Mouse (Mus musculus): ENCODE measurements around the gene Cilp2. TPM values are rescaled to one million over a fixed set of nuclear protein-coding genes. Genes with fewer than 3 reads are reported as not detected.

Cilp2 gene
- polyA plus RNA-seq, 1 experiment from 2014 or later: 0.29 TPM

DNA sequence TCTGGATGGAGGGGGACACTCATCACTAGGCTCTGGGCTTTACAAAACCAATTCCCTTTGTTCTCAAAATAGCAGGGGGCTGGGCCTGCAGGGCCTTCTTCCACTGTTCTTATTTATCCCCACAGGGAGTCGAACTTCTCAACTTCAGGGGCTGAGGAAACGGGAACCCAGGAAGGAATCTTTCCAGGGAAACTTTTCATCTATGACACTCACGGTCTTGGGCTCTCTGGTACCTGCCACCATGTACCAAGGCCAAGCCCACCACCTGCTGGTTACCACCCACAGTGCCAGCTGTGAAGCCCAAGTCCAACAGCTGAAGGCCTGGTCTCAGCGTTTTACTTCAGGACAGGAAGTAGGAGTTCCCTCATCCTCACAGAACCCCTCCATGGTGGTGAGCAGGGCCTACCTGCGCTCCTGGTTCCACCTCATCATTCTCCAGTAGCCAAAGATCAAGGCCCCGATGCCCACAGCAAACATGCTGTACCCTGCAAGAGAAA, 7.4 kb upstream of the Cilp2 start:
- H3K36me3 ChIP-seq (ENCODE audit: control insufficient read depth, insufficient read depth): peaks cover 8% of the 10 kb centered on the region
- no peak overlapping the region for H3K9ac ChIP-seq (ENCODE audit: low read length)
- H3K4me2 ChIP-seq (ENCODE audit: low read depth, low read length): no peak overlapping the region
- WGBS: 59% methylated on average over 6 of the region's 6 CpGs
- H3K27me3 ChIP-seq (ENCODE audit: control insufficient read depth, insufficient read depth, low read length): peaks cover 8% of the 10 kb centered on the region
- peaks cover 23% of the 10 kb centered on the region for H3K4me1 ChIP-seq (ENCODE audit: control insufficient read depth, insufficient read depth, low read length)
- H3K4me3 ChIP-seq (ENCODE audit: low read length): no peak overlapping the region
- H3K9me3 ChIP-seq (replicated peaks; ENCODE audit: control insufficient read depth, low read length): no peaks in the 10 kb centered on the region
- ATAC-seq (replicated peaks; ENCODE audit: extremely low read depth, insufficient read depth, low FRiP score): no peak
- H3K27ac ChIP-seq (ENCODE audit: low read length): no peak overlapping the region

DNA sequence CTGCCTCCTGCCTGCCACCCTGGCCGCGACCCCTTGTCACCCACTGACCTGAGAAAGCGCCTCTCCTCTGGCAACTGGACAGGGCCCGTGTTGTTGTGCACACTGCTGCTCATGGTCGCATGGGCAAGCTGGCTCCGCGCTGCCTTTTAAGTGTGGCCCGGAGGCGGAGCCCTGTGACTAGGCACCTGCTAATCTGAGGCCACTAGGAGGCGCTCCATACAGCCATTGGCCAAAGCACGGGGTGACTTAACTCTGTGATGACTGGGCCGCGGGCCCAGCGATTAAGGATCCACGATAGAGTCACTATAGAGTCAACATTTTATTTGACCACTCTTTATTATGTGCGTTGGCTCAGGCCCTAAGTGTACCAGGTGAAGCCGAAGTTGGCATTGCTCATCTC, 6.4 kb upstream of the Cilp2 start:
- Histone ChIP-seq H3K9ac (ENCODE audit: low read length) (no peak overlapping the region), H3K27ac (ENCODE audit: low read length) (no peak overlapping the region), H3K9me3 (replicated peaks; ENCODE audit: control insufficient read depth, low read length) (no peaks in the 10 kb centered on the region), H3K4me2 (ENCODE audit: low read depth, low read length) (no peak overlapping the region), H3K4me3 (ENCODE audit: low read length) (no peak overlapping the region), H3K4me1 (ENCODE audit: control insufficient read depth, insufficient read depth, low read length) (peaks cover 25% of the 10 kb centered on the region), H3K27me3 (ENCODE audit: control insufficient read depth, insufficient read depth, low read length) (peaks cover 17% of the 10 kb centered on the region), H3K36me3 (ENCODE audit: control insufficient read depth, insufficient read depth) (peaks cover 8% of the 10 kb centered on the region)
- WGBS: 49% methylated on average over 17 of the region's 17 CpGs
- ATAC-seq (replicated peaks; ENCODE audit: extremely low read depth, insufficient read depth, low FRiP score): no peak

DNA sequence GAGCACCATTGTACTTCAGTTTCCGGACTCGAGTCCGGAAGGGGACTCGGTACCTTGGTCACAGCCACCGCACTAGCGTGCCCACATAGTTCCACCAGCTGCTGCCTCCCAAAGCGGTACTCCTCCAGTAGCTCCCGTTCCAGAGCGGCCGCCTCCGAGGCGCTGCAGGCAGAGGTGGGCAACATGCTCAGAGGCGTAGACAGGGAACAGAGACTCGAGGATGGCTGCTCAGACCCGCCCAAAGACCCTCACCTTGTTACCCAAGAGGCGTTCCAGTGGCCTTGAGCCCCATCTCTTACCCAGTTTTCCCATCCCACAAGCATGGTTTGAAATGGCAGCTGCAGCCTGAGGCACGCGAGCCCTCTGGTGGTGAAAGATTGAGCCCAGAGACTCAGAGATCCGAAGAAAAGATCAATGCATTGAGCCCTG, 3.3 kb upstream of the Cilp2 start:
- Histone ChIP-seq H3K27ac (ENCODE audit: low read length) (no peak overlapping the region), H3K4me3 (ENCODE audit: low read length) (no peak overlapping the region), H3K27me3 (ENCODE audit: control insufficient read depth, insufficient read depth, low read length) (peaks cover 48% of the 10 kb centered on the region), H3K4me1 (ENCODE audit: control insufficient read depth, insufficient read depth, low read length) (peaks cover 31% of the 10 kb centered on the region), H3K4me2 (ENCODE audit: low read depth, low read length) (no peak overlapping the region), H3K36me3 (ENCODE audit: control insufficient read depth, insufficient read depth) (peaks cover 8% of the 10 kb centered on the region), H3K9ac (ENCODE audit: low read length) (no peak overlapping the region), H3K9me3 (replicated peaks; ENCODE audit: control insufficient read depth, low read length) (no peaks in the 10 kb centered on the region)
- ATAC-seq (replicated peaks; ENCODE audit: extremely low read depth, insufficient read depth, low FRiP score): no peak
- 43% methylated on average over 19 of the region's 19 CpGs for WGBS

DNA sequence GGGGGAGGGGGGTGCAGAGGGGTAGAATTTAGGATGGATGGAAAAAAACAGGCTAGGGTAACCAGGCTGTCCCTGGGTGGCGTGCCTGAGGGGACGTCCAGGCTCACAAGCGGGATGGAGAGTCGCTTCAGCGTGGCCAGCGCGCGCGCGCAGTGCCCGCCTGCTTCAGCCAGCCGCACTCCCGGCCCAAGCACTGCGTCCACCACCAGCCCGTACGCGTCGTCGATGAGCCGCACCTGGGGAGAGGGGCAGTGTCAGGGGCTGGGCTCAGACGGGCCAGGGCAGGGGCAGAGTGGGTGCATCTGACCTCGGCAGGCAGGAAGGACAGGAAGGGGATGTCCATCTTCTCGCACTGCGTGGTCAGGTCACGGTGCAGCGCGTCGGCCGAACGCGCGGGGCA, 1.4 kb upstream of the Cilp2 start:
- Histone ChIP-seq H3K4me2 (ENCODE audit: low read depth, low read length) (peak overlapping the region; percentile 61), H3K9me3 (replicated peaks; ENCODE audit: control insufficient read depth, low read length) (no peaks in the 10 kb centered on the region), H3K36me3 (ENCODE audit: control insufficient read depth, insufficient read depth) (peaks cover 4% of the 10 kb centered on the region), H3K27ac (ENCODE audit: low read length) (no peak overlapping the region), H3K9ac (ENCODE audit: low read length) (peak overlapping the region; percentile 46), H3K4me3 (ENCODE audit: low read length) (peak overlapping the region; percentile 47), H3K27me3 (ENCODE audit: control insufficient read depth, insufficient read depth, low read length) (peaks cover 67% of the 10 kb centered on the region), H3K4me1 (ENCODE audit: control insufficient read depth, insufficient read depth, low read length) (peaks cover 25% of the 10 kb centered on the region)
- WGBS: 5% methylated on average over 32 of the region's 32 CpGs
- no peak for ATAC-seq (replicated peaks; ENCODE audit: extremely low read depth, insufficient read depth, low FRiP score)

DNA sequence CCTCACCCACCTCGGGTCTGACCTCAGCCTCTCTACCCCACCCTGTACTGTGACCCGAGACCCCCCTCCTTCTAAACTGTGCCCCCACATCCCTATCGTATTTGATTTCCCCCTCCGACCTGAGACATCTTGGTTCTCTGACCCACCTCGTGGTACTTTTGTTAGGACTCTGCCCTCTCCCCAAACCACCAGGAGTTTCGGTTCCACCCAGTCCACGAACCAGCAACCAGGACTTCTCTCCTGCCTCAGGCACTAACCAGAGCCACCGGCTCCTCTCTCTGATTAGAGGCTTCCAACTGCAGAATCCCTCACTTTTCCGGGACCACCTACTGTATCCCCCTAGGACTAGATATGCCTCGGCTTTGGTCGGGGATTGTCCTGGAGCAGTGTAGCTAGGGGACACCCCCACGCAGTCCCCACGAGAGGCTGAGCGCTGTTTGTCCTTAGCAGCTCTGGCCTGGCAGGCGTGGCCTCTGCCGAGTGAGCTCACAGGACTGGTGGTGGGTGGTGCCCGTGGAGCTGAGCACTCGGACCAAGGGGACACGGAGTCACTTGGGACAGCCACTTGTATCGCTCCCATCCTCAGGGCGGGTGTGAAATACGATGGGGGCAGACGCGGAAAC, 868 bp upstream of the Cilp2 start:
- 6% methylated on average over 24 of the region's 24 CpGs for WGBS
- H3K4me2 ChIP-seq (ENCODE audit: low read depth, low read length): peak overlapping the region; percentile 61
- H3K9ac ChIP-seq (ENCODE audit: low read length): peak overlapping the region; percentile 46
- no peak for ATAC-seq (replicated peaks; ENCODE audit: extremely low read depth, insufficient read depth, low FRiP score)
- H3K27me3 ChIP-seq (ENCODE audit: control insufficient read depth, insufficient read depth, low read length): peaks cover 73% of the 10 kb centered on the region
- no peaks in the 10 kb centered on the region; the same call in 1 of the 2 replicates for H3K36me3 ChIP-seq (ENCODE audit: control insufficient read depth, insufficient read depth)
- peaks cover 25% of the 10 kb centered on the region for H3K4me1 ChIP-seq (ENCODE audit: control insufficient read depth, insufficient read depth, low read length)
- no peak overlapping the region for H3K27ac ChIP-seq (ENCODE audit: low read length)
- H3K4me3 ChIP-seq (ENCODE audit: low read length): peak overlapping the region; percentile 47
- no peaks in the 10 kb centered on the region for H3K9me3 ChIP-seq (replicated peaks; ENCODE audit: control insufficient read depth, low read length)

DNA sequence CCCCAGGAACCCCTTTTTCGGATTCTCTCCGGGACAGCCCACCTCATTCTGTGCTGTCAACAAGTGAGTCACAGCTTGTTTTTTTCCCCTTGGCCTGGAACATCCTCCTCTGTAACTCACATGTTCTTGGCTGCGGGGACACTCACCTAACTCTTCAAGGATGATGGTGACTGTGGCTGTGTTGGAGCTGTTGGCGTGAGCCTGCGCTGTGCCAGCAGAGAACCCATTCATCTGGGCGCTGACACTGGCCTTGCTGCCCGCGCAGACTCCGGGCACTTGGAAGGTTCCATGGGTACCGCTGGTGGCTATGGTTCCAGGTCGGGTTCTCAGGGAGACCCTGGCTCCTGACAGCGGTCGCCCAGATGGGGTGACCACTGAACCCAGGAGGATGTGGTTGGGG, 3.3 kb downstream of the Cilp2 start:
- H3K4me3 ChIP-seq (ENCODE audit: low read length): no peak overlapping the region
- no peak overlapping the region for H3K27ac ChIP-seq (ENCODE audit: low read length)
- ATAC-seq (replicated peaks; ENCODE audit: extremely low read depth, insufficient read depth, low FRiP score): no peak
- no peaks in the 10 kb centered on the region for H3K36me3 ChIP-seq (ENCODE audit: control insufficient read depth, insufficient read depth)
- H3K9ac ChIP-seq (ENCODE audit: low read length): no peak overlapping the region
- 56% methylated on average over 13 of the region's 13 CpGs for WGBS
- H3K4me2 ChIP-seq (ENCODE audit: low read depth, low read length): no peak overlapping the region
- H3K27me3 ChIP-seq (ENCODE audit: control insufficient read depth, insufficient read depth, low read length): peaks cover 100% of the 10 kb centered on the region
- H3K4me1 ChIP-seq (ENCODE audit: control insufficient read depth, insufficient read depth, low read length): peaks cover 36% of the 10 kb centered on the region
- no peaks in the 10 kb centered on the region for H3K9me3 ChIP-seq (replicated peaks; ENCODE audit: control insufficient read depth, low read length)

DNA sequence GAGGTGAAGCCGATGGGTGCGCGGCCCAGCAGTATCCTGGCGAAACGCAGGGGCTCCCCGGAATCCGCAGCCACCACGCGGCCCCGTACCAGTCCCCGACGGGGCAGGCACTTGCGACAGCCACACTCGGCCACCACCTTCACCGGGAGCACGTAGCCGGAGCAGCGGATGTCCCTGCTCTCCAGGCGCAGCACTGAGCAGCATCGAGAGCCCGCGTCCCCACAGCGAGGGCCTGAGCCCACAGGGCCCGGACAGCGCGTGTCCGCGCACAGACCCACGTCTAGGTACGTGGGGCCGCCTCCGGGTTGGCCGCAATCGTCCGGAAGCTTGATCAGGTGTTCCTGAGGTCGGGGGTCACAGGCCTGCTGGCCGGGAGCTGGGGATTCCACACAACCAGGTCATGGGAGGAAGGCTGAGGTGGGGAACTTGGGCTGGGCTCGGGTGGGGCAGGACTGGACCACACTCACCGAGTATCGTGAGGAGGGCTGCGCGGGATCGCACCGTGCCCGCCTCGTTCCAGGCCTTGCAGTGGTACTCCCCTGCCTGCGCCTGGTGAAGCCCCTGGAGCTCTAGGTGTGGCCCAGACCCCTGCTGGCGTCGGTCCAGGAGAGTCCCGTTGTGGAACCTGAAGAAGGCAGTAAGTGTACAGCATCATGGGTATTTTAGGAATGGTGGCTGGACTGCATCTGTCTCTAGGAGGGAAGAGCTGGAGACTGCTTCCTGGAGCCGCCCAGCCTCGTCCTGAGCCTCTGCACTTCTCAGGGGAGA, 4.5 kb downstream of the Cilp2 start:
- H3K9ac ChIP-seq (ENCODE audit: low read length): no peak overlapping the region; the same call in 1 of the 2 replicates
- no peak overlapping the region for H3K27ac ChIP-seq (ENCODE audit: low read length)
- H3K4me1 ChIP-seq (ENCODE audit: control insufficient read depth, insufficient read depth, low read length): peaks cover 25% of the 10 kb centered on the region
- no peaks in the 10 kb centered on the region for H3K36me3 ChIP-seq (ENCODE audit: control insufficient read depth, insufficient read depth)
- WGBS: 18% methylated on average over 52 of the region's 52 CpGs
- ATAC-seq (replicated peaks; ENCODE audit: extremely low read depth, insufficient read depth, low FRiP score): no peak
- no peaks in the 10 kb centered on the region for H3K9me3 ChIP-seq (replicated peaks; ENCODE audit: control insufficient read depth, low read length)
- no peak overlapping the region for H3K4me2 ChIP-seq (ENCODE audit: low read depth, low read length)
- H3K4me3 ChIP-seq (ENCODE audit: low read length): no peak overlapping the region
- H3K27me3 ChIP-seq (ENCODE audit: control insufficient read depth, insufficient read depth, low read length): peaks cover 90% of the 10 kb centered on the region

DNA sequence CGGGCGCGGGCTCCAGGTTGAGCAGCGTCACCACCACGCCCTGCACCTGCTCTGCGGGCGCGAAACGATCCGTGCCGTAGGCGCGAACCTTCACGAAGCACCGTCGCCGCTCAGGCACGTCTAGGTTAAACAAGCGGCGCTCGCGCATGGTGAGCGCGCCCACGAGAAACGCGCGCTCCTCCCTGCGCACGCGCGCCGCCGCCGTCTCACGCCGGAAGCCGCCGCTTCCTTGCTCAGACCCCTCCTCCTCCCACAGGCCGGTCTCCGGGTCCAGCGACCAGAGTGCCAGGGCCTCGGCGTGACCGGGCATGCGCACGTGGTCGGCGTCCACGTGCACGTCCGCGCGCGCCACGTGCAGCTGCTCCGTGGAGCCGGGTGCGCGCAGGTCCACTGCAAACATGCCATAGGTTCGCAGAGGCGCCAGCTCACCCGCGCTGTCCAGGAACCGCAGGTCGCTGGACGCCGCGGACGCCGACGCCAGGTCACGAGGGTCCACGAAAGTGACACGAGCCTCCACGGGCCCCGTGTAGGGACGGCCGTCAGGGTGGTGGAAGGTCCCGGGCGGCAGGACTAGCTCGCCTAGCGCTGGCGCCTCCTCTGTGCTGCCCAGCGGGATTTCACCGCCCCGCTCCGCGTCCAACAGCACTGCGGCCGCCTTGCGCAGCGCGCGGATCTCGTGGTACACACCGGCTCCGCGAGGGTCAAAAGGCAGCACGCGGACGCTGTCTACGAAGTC, 5.3 kb downstream of the Cilp2 start:
- no peaks in the 10 kb centered on the region for H3K36me3 ChIP-seq (ENCODE audit: control insufficient read depth, insufficient read depth)
- H3K4me3 ChIP-seq (ENCODE audit: low read length): peak overlapping the region; percentile 49
- H3K9me3 ChIP-seq (replicated peaks; ENCODE audit: control insufficient read depth, low read length): no peaks in the 10 kb centered on the region
- 6% methylated on average over 102 of the region's 103 CpGs for WGBS
- peaks cover 84% of the 10 kb centered on the region for H3K27me3 ChIP-seq (ENCODE audit: control insufficient read depth, insufficient read depth, low read length)
- H3K27ac ChIP-seq (ENCODE audit: low read length): no peak overlapping the region
- peak; percentile 21; the same call in 1 of the 2 replicates for ATAC-seq (replicated peaks; ENCODE audit: extremely low read depth, insufficient read depth, low FRiP score)
- peak overlapping the region; percentile 61 for H3K4me2 ChIP-seq (ENCODE audit: low read depth, low read length)
- H3K4me1 ChIP-seq (ENCODE audit: control insufficient read depth, insufficient read depth, low read length): peaks cover 18% of the 10 kb centered on the region
- H3K9ac ChIP-seq (ENCODE audit: low read length): peak overlapping the region; percentile 2; the same call in 1 of the 2 replicates

Data from heart, embryonic 16.5 days (tissue).